Mouse (Mus musculus): ENCODE measurements around the gene Tapbp.
A peak's percentile ranks its signal among the peaks of the same experiment; 100 is the strongest.

Gene Tapbp

GRCm38 (mm10) chr17:33924577-33925283 lies 9.0 kb downstream of the Tapbp start:
- no peak for DNase-seq

- DNase-seq, result no peak
Measured at GRCm38 (mm10) chr17:33925406-33926116, 9.9 kb downstream of the Tapbp start.

GRCm38 (mm10) chr17:33926207-33926932 lies 10.7 kb downstream of the Tapbp start:
- DNase-seq, result no peak

GRCm38 (mm10) chr17:33928251-33928947 lies 12.7 kb downstream of the Tapbp start:
- no peak for DNase-seq

GRCm38 (mm10) chr17:33929371-33930279 lies 13.9 kb downstream of the Tapbp start, which contains the start of gene Rgl2:
Rgl2 (plus strand) TSS chr17:33929543.
- peak; percentile 84 for DNase-seq

- peak; percentile 79 for DNase-seq
Measured at GRCm38 (mm10) chr17:33930280-33931158, 14.8 kb downstream of the Tapbp start.

GRCm38 (mm10) chr17:33931159-33931866 lies 15.6 kb downstream of the Tapbp start:
- DNase-seq, result no peak

GRCm38 (mm10) chr17:33931947-33932346 lies 16.2 kb downstream of the Tapbp start:
- no peak for DNase-seq

GRCm38 (mm10) chr17:33932448-33932847 lies 16.7 kb downstream of the Tapbp start:
- no peak for DNase-seq

- DNase-seq, result no peak
Measured at GRCm38 (mm10) chr17:33932970-33933369, 17.3 kb downstream of the Tapbp start.

- DNase-seq, result no peak
Measured at GRCm38 (mm10) chr17:33935422-33936055, 19.8 kb downstream of the Tapbp start.

GRCm38 (mm10) chr17:33936993-33937392 lies 21.3 kb downstream of the Tapbp start:
- no peak for DNase-seq

- DNase-seq, result no peak
Measured at GRCm38 (mm10) chr17:33938783-33939182, 23.1 kb downstream of the Tapbp start.

- peak; percentile 88 for DNase-seq
Measured at GRCm38 (mm10) chr17:33940206-33940805, 24.6 kb downstream of the Tapbp start, which contains the start of the genes Pfdn6 and Wdr46. Pfdn6 (minus strand) TSS chr17:33940343. Wdr46 (plus strand) TSS chr17:33940660.

GRCm38 (mm10) chr17:33940981-33941380 lies 25.3 kb downstream of the Tapbp start:
- no peak for DNase-seq

GRCm38 (mm10) chr17:33941381-33941780 lies 25.7 kb downstream of the Tapbp start:
- DNase-seq, result no peak

- no peak for DNase-seq
Measured at GRCm38 (mm10) chr17:33943454-33943853, 27.8 kb downstream of the Tapbp start.

GRCm38 (mm10) chr17:33947430-33948089 lies 31.9 kb downstream of the Tapbp start:
- DNase-seq, result no peak
